Mouse (Mus musculus) kidney, embryonic 16.5 days (tissue): ENCODE data around the gene Tada3. TPM values are rescaled to one million over a fixed set of nuclear protein-coding genes. Genes with fewer than 3 reads are reported as not detected.
"Not testable (repeated sequence)": the region's sequence is repeated elsewhere in the genome, so short reads cannot be mapped to it uniquely, and the experiment has no call there.

ENCODE experiments used
- ATAC-seq: fragments of 200-750 bp; cut with Nextera tagmentation; 2 replicates; pipeline ENCODE4 v1.8.0; 2017; ENCODE audit warnings: moderate TSS enrichment; ENCODE audit not compliant: low FRiP score, low TSS enrichment
- H3K27ac ChIP-seq: fragments of 300-500 bp; sonication (generic); 2 replicates; pipeline ENCODE4 v1.5.1; 2014; ENCODE audit warnings: low read length
- H3K27me3 ChIP-seq: fragments of 300-500 bp; sonication (generic); 2 replicates; pipeline ENCODE4 v1.6.1; 2014; ENCODE audit warnings: low read length, control low read depth, mixed read lengths; ENCODE audit not compliant: insufficient read depth
- H3K36me3 ChIP-seq: fragments of 300-500 bp; sonication (generic); 2 replicates; pipeline ENCODE4 v1.6.1; 2014; ENCODE audit warnings: low read length, control low read depth, mixed read lengths; ENCODE audit not compliant: insufficient read depth
- H3K4me1 ChIP-seq: fragments of 300-500 bp; sonication (generic); 2 replicates; pipeline ENCODE4 v1.6.1; 2014; ENCODE audit warnings: low read length, control low read depth, mixed read lengths; ENCODE audit not compliant: insufficient read depth
- H3K4me2 ChIP-seq: fragments of 300-500 bp; sonication (generic); replicated peaks from 2 replicates; pipeline ENCODE4 v1.6.1; 2014; ENCODE audit warnings: low read depth, low read length
- H3K4me3 ChIP-seq: fragments of 300-500 bp; sonication (generic); 2 replicates; pipeline ENCODE4 v1.5.1; 2014; ENCODE audit warnings: mild to moderate bottlenecking, low read length
- H3K9ac ChIP-seq: fragments of 300-500 bp; sonication (generic); replicated peaks from 2 replicates; pipeline ENCODE4 v1.6.1; 2014; ENCODE audit warnings: low read length
- H3K9me3 ChIP-seq: fragments of 300-500 bp; sonication (generic); 2 replicates; pipeline ENCODE4 v1.6.1; 2016; ENCODE audit warnings: low read length, control low read depth
- WGBS: fragments of 180-500 bp; shearing (Covaris S2); extraction: QIAGEN DNeasy Blood & Tissue Kit; methylation state at CpG from one replicate; pipeline ENCODE4 v1.1.7; 2014; 5-methylcytosine and 5-hydroxymethylcytosine counted together
- microRNA-seq: library from miRNA; unstranded; fragments of <30 nt; microRNA quantifications from one replicate; pipeline ENCODE4, GENCODE M21; 2016
- polyA plus RNA-seq: library from polyadenylated mRNA; unstranded; fragments of >200 nt; fragmentation: Nextera tagmentation; extraction: Ambion mirVana; gene quantifications from 2 replicates; pipeline ENCODE4 v1.2.1, GENCODE M21; 2015

The Tada3 gene
- polyA plus RNA-seq, 1 experiment from 2014 or later: 66.7 TPM

DNA sequence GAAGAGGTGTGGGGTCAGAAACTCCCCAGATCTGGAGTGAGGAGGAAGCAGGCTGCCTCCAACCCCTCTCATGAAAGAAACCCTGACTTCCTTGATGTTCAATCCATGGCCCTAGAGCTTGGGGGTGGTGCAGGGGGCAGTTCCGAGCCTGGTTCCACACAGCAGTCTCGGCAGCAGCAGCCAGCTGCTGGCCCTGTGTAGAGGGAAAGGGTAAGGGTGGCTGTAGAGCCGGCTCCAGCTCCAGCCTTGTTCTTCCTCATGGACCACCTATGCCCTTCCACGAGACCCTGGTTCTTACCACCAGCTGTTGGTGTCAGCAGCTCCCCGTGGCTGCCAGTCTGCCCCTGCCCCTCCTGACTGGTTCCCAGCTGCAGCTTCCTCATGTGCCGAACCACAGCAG, 43.5 kb downstream of the Tada3 start:
- H3K9me3 ChIP-seq: no peaks in the 10 kb centered on the region
- no peaks in the 10 kb centered on the region for H3K27me3 ChIP-seq
- H3K36me3 ChIP-seq: peaks cover 50% of the 10 kb centered on the region
- WGBS: 62% methylated on average over 6 of the region's 6 CpGs
- peaks cover 17% of the 10 kb centered on the region for H3K4me1 ChIP-seq
- no peak overlapping the region for H3K9ac ChIP-seq
- ATAC-seq: no peak
- H3K4me3 ChIP-seq: no peak overlapping the region
- H3K4me2 ChIP-seq: no peak overlapping the region
- no peak overlapping the region for H3K27ac ChIP-seq

DNA sequence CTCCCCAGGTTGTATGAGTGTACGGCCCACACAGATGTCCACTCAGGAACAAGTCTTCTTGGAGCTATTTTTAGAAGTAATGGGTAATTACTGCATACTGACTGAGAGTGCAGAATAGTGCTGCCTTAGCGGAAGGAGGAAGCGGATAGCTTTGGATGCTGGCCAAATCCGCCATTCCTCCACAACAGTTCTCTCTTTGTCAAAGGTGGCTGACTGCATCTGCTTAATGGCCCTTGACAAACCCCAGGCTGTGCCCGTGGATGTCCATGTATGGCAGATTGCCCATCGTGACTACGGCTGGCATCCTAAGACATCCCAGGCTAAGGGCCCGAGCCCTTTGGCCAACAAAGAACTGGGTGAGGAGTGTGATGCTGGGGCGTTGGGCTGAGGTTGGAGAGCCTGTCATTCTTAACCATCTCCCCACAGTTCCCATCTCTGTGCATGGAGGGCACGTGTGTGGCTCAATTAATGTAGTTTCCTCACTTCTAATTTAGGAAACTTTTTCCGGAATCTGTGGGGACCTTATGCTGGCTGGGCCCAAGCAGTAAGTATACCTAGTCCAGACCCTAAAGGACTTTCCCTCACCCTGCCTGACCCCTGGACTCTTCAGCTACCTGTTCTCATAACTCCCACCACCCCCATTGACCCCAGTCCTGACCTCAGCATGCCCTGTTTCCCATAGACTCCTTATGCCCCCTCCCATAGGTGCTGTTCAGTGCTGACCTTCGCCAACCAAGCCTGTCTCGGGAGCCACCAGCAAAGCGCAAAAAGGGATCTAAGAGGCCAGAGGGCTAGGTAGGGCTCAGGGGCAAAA, 44.3 kb downstream of the Tada3 start:
- peak; percentile 79 for ATAC-seq
- Histone ChIP-seq H3K9ac (no peak overlapping the region; the same call in 1 of the 2 replicates), H3K4me3 (no peak overlapping the region), H3K27me3 (no peaks in the 10 kb centered on the region), H3K9me3 (no peaks in the 10 kb centered on the region), H3K4me2 (no peak overlapping the region), H3K36me3 (peaks cover 47% of the 10 kb centered on the region), H3K27ac (peak overlapping the region; percentile 85), H3K4me1 (peaks cover 17% of the 10 kb centered on the region)
- WGBS: 51% methylated on average over 14 of the region's 14 CpGs

DNA sequence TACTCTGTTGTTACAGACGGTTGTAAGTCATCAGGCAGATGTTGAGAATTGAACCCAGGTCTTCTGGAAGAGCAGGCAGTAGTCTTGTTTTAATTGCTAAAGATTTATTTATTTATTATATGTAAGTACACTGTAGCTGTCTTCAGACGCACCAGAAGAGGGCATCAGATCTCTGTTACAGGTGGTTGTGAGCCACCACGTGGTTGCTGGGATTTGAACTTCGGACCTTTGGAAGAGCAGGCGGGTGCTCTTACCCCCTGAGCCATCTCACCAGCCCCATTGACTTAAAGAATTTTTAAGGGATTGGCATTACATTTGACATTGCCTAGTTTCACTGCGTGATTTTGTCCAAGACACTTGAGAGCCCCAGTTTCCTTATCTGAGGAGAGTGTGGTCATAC, 44.9 kb downstream of the Tada3 start:
- not testable (repeated sequence) for H3K4me2 ChIP-seq

DNA sequence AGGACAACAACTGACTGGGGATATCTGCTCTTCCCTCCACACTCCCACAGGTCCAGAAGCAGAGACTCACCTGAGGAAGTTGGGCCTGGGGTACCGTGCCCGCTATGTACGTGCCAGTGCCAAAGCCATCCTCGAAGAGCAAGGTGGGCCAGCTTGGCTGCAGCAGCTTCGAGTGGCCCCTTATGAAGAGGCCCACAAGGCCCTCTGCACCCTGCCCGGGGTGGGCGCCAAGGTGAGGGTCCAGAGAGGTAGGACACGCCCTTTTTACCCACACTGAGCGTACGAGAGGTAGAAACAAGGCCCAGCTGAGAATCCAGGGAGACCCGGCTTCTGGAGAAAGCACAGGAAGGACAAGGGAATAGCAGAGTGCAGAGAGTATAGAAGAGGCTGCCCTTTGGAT, 46.0 kb downstream of the Tada3 start:
- Histone ChIP-seq H3K4me1 (peaks cover 21% of the 10 kb centered on the region), H3K9me3 (no peaks in the 10 kb centered on the region), H3K4me3 (no peak overlapping the region), H3K36me3 (peaks cover 39% of the 10 kb centered on the region), H3K4me2 (no peak overlapping the region), H3K27ac (no peak overlapping the region), H3K9ac (no peak overlapping the region), H3K27me3 (no peaks in the 10 kb centered on the region)
- WGBS: 89% methylated on average over 11 of the region's 11 CpGs
- no peak for ATAC-seq

More for the DNA sequence above, 44.9 kb downstream of the Tada3 start:
- not testable (repeated sequence) for H3K9ac ChIP-seq, H3K27me3 ChIP-seq, H3K9me3 ChIP-seq, H3K4me3 ChIP-seq
- Histone ChIP-seq H3K36me3 (peaks cover 42% of the 10 kb centered on the region), H3K4me1 (peaks cover 21% of the 10 kb centered on the region), H3K27ac (peak overlapping the region; percentile 70)
- peak; percentile 10; the same call in 1 of the 2 replicates for ATAC-seq
- 71% methylated on average over 6 of the region's 6 CpGs for WGBS

DNA sequence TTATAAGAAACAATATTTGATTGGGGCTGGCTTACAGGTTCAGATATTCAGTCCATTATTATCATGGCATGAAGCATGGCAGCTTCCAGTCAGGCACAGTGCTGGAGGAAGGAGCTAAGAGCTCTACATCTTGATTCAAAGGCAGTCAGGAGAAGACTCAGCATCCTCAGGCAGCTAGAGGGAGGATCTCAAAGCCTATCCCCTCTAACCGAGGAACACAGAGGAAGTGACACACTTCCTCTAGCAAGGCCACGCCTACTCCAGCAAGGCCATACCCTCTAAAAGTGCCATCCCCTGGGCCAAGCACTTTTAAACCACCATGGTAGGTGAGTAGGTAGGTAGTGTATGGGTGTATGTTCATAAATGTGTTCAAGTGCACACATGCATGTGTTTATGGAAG, 47.1 kb downstream of the Tada3 start:
- Histone ChIP-seq H3K9ac (no peak overlapping the region), H3K4me1 (peaks cover 27% of the 10 kb centered on the region), H3K27ac (no peak overlapping the region), H3K9me3 (no peaks in the 10 kb centered on the region), H3K36me3 (peaks cover 32% of the 10 kb centered on the region), H3K27me3 (no peaks in the 10 kb centered on the region), H3K4me3 (no peak overlapping the region), H3K4me2 (no peak overlapping the region)
- 46% methylated on average over 2 of the region's 2 CpGs for WGBS
- ATAC-seq: no peak

DNA sequence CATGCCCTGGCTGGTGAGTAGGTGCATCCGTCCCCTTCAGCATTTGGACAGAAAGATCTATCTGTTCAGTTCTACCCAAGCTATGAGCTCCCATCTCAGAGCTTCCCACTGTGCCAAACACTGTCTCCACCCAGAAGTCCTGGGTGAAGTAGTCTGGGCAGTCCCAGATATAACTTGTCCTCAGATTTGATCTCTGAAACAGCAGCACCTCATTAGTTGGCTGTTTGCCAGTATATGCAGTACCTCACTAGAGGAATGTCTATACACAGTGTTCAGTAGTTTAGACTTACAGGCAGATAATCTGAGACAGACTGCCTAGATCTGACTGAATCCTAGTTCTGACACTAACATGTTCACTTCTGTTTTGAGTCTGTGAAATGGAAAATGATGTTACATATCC, 48.3 kb downstream of the Tada3 start:
- no peak for ATAC-seq
- H3K36me3 ChIP-seq: peaks cover 32% of the 10 kb centered on the region
- peaks cover 26% of the 10 kb centered on the region for H3K4me1 ChIP-seq
- no peak overlapping the region for H3K4me2 ChIP-seq
- no peak overlapping the region for H3K4me3 ChIP-seq
- H3K27ac ChIP-seq: no peak overlapping the region
- no peak overlapping the region for H3K9ac ChIP-seq
- WGBS: 93% methylated on average over 1 of the region's 1 CpGs
- H3K27me3 ChIP-seq: no peaks in the 10 kb centered on the region
- H3K9me3 ChIP-seq: no peaks in the 10 kb centered on the region

DNA sequence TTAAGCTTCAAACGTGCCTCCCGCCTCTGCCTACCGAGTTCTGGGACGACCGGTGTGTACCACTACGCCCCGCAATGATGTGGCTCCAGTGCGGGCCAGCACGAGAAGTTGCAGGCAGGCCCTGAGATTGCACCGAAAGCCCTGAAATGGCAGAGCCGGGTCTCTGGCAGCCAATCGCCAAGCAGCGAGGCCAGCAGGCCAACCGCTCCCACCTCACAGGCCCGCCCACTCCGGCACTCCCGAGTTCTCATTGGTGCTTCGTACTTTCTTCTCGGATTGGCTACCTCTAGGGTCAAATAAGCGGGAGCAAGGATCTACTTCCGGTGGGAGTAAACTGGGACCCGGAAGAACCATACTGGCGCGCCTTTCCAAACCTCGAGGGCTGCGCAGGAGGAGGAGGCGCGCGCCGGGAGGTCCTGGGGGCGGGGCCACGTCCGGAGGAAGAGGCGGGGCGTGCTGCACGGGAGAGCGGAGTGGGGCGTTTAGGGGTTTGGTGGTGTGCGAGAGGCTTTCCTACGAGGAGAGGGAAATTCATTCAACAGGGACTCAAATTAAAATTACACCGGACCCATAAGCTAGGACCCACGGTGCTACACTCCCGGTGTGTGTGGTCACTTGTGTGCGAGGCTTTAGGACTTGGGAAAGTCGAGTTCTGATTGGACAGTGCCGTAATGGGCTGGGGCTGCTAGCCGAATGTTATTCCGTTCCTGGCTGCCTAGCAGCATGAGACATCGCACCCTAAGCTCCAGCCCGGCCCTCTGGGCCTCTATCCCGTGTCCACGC, 51.0 kb downstream of the Tada3 start, which contains the start of gene Ogg1:
TSS of gene Ogg1 (plus strand) at position 440 of the 783 bp plus-strand sequence.
- ATAC-seq: peak; percentile 98
- under 1% methylated on average over 52 of the region's 52 CpGs for WGBS
- H3K27me3 ChIP-seq: no peaks in the 10 kb centered on the region
- peaks cover 52% of the 10 kb centered on the region for H3K36me3 ChIP-seq
- peaks cover 11% of the 10 kb centered on the region; the same call in 1 of the 2 replicates for H3K4me1 ChIP-seq
- H3K4me3 ChIP-seq: peak within 1 kb of the TSS; percentile 77
- H3K4me2 ChIP-seq: peak within 1 kb of the TSS; percentile 95
- H3K9ac ChIP-seq: peak within 1 kb of the TSS; percentile 89
- peak within 1 kb of the TSS; percentile 97 for H3K27ac ChIP-seq
- no peaks in the 10 kb centered on the region for H3K9me3 ChIP-seq

Small RNA genes lying within 50 kb of the gene (microRNA-seq; reads per million reads assigned to microRNA genes)
- gene Gm24387: not detected

Other genes starting within 250 kb of the Tada3 start
- 0.60 and 0.94 TPM in 2 replicates for gene Lhfpl4, start 182.5 kb downstream of the Tada3 start, polyA plus RNA-seq
- gene Mtmr14, start 140.0 kb downstream of the Tada3 start, polyA plus RNA-seq: 35.5 and 37.0 TPM in 2 replicates
- gene Cpne9, start 95.6 kb downstream of the Tada3 start, polyA plus RNA-seq: 0.09 TPM in 1 of 2 replicates, not detected in the other
- 19.0 and 22.1 TPM in 2 replicates for gene Brpf1, start 70.7 kb downstream of the Tada3 start, polyA plus RNA-seq
- gene Ogg1, start 50.9 kb downstream of the Tada3 start, polyA plus RNA-seq: 17.4 and 19.4 TPM in 2 replicates
- gene Camk1, start 33.9 kb downstream of the Tada3 start, polyA plus RNA-seq: 110 and 117 TPM in 2 replicates
- 401 and 410 TPM in 2 replicates for gene Arpc4, start 232 bp upstream of the Tada3 start, polyA plus RNA-seq
- 3.4 and 4.4 TPM in 2 replicates for gene Ttll3, start 11.4 kb upstream of the Tada3 start, polyA plus RNA-seq
- 31.5 and 31.7 TPM in 2 replicates for gene Rpusd3, start 41.5 kb upstream of the Tada3 start, polyA plus RNA-seq
- gene Cidec, start 57.9 kb upstream of the Tada3 start, polyA plus RNA-seq: not detected in 2 replicates
- gene Jagn1, start 64.7 kb upstream of the Tada3 start, polyA plus RNA-seq: 115 and 121 TPM in 2 replicates
- 10.0 and 10.1 TPM in 2 replicates for gene Il17re, start 80.6 kb upstream of the Tada3 start, polyA plus RNA-seq
- 18.2 and 31.0 TPM in 2 replicates for gene Il17rc, start 93.5 kb upstream of the Tada3 start, polyA plus RNA-seq
- 43.4 and 45.8 TPM in 2 replicates for gene Creld1, start 105.4 kb upstream of the Tada3 start, polyA plus RNA-seq
- gene Prrt3, start 124.0 kb upstream of the Tada3 start, polyA plus RNA-seq: 0.97 and 0.99 TPM in 2 replicates
- 120 and 122 TPM in 2 replicates for gene Emc3, start 153.8 kb upstream of the Tada3 start, polyA plus RNA-seq
- gene Fancd2, start 153.8 kb upstream of the Tada3 start, polyA plus RNA-seq: 10.7 and 12.0 TPM in 2 replicates
- 0.68 and 1.1 TPM in 2 replicates for gene Fancd2os, start 222.8 kb upstream of the Tada3 start, polyA plus RNA-seq
- 221 and 224 TPM in 2 replicates for gene Brk1, start 226.9 kb upstream of the Tada3 start, polyA plus RNA-seq
- gene Vhl, start 246.1 kb upstream of the Tada3 start, polyA plus RNA-seq: 34.0 and 40.7 TPM in 2 replicates